Mouse (Mus musculus) ES-Bruce4 (cell line): Measurements from ENCODE around the gene Gsta1. TPM values are rescaled to one million over a fixed set of nuclear protein-coding genes. Genes with fewer than 3 reads are reported as not detected.

ENCODE experiments used
- H3K27ac ChIP-seq: 2 replicates; pipeline ENCODE4 v1.5.1; 2012; ENCODE audit warnings: low read length, inconsistent platforms; ENCODE audit not compliant: insufficient read depth
- H3K27me3 ChIP-seq: 2 replicates; pipeline ENCODE4 v1.6.1; 2012; ENCODE audit warnings: mild to moderate bottlenecking, low read length, inconsistent platforms; ENCODE audit not compliant: control insufficient read depth, poor library complexity, insufficient read depth, severe bottlenecking
- H3K36me3 ChIP-seq: 2 replicates; pipeline ENCODE4 v1.6.1; 2012; ENCODE audit warnings: inconsistent platforms, mild to moderate bottlenecking, low read length, moderate library complexity; ENCODE audit not compliant: control insufficient read depth, poor library complexity, insufficient read depth, severe bottlenecking
- H3K4me1 ChIP-seq: one replicate; pipeline ENCODE4 v1.8.1; 2011; ENCODE audit warnings: low read length; ENCODE audit not compliant: control insufficient read depth, insufficient read depth
- H3K4me3 ChIP-seq: 2 replicates; pipeline ENCODE4 v1.5.1; 2011; ENCODE audit warnings: low read depth, mild to moderate bottlenecking, low read length
- H3K9ac ChIP-seq: 2 replicates; pipeline ENCODE4 v1.6.1; 2012; ENCODE audit warnings: low read depth, mild to moderate bottlenecking, inconsistent platforms; ENCODE audit not compliant: poor library complexity, severe bottlenecking
- H3K9me3 ChIP-seq: replicated peaks from 2 replicates; pipeline ENCODE4 v1.6.1; 2012; ENCODE audit warnings: mild to moderate bottlenecking, low read length, inconsistent platforms; ENCODE audit not compliant: control insufficient read depth, poor library complexity, insufficient read depth, severe bottlenecking
- CTCF ChIP-seq: IDR thresholded peaks from one replicate; pipeline ENCODE4 v1.8.1; 2011; ENCODE audit warnings: low read depth, low read length
- EP300 ChIP-seq: IDR thresholded peaks from 2 replicates; pipeline ENCODE4 v1.6.1; 2011; ENCODE audit warnings: low read depth, low read length; ENCODE audit not compliant: insufficient read depth
- POLR2A ChIP-seq: IDR thresholded peaks from one replicate; pipeline ENCODE4 v1.8.1; 2011; ENCODE audit warnings: low read length; ENCODE audit not compliant: insufficient read depth
- polyA plus RNA-seq: library from polyadenylated mRNA; stranded (reverse); fragments of >200 nt; gene quantifications from 2 replicates; pipeline ENCODE4 v1.2.4, GENCODE M21; 2011; ENCODE audit warnings: low read depth; ENCODE audit not compliant: missing spikeins, insufficient read depth, insufficient read length

Gene Gsta1
- polyA plus RNA-seq, 1 experiment = not detected

DNA sequence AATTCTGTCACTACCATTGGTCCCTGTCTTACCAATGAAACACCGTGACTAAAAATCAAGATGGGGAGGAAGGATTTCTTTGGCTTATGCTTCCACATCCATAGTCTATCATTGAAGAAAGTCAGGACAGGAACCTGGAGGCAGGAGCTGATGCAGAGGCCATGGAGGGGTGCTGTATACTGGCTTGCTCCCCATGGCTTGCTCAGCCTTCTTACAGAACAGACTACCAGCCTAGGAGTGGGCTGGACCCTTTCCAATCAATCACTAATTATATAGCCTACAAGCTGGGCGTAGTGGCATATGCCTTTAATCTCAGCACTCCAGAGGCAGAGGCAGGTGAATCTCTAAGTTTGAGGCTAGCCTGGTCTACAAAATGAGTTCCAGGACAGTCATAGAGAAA is 19.6 kb upstream of the Gsta1 start:
- H3K36me3 ChIP-seq = peaks cover 40% of the 10 kb centered on the region
- no peaks in the 10 kb centered on the region for H3K9me3 ChIP-seq
- no peak overlapping the region for H3K4me3 ChIP-seq
- H3K4me1 ChIP-seq = no peaks in the 10 kb centered on the region
- H3K27ac ChIP-seq = no peak overlapping the region
- TF ChIP-seq EP300 (no peak), CTCF (no peak), POLR2A (no peak)
- no peaks in the 10 kb centered on the region for H3K27me3 ChIP-seq
- H3K9ac ChIP-seq = no peak overlapping the region

DNA sequence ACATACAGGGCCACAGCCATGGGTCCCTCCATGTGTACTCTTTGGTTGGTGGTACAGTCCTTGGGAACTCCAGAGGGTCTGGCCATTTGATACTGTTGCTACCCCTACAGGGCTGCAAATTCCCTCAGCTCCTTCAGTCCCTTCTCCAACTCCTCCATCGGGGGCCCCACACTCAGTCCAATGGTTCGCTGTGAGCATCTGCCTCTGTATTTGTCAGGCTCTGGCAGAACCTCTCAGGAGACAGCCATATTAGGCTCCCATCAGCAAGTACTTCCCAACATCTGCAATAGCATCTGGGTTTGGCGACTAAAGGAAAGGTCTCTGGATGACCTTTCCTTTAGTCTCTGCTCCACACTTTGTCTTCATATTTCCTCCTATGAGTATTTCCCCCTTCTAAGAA is 18.9 kb upstream of the Gsta1 start:
- TF ChIP-seq CTCF (no peak), POLR2A (no peak), EP300 (no peak)
- Histone ChIP-seq H3K9ac (no peak overlapping the region), H3K4me1 (no peaks in the 10 kb centered on the region), H3K9me3 (no peaks in the 10 kb centered on the region), H3K27ac (no peak overlapping the region), H3K4me3 (no peak overlapping the region), H3K36me3 (peaks cover 33% of the 10 kb centered on the region), H3K27me3 (no peaks in the 10 kb centered on the region)

DNA sequence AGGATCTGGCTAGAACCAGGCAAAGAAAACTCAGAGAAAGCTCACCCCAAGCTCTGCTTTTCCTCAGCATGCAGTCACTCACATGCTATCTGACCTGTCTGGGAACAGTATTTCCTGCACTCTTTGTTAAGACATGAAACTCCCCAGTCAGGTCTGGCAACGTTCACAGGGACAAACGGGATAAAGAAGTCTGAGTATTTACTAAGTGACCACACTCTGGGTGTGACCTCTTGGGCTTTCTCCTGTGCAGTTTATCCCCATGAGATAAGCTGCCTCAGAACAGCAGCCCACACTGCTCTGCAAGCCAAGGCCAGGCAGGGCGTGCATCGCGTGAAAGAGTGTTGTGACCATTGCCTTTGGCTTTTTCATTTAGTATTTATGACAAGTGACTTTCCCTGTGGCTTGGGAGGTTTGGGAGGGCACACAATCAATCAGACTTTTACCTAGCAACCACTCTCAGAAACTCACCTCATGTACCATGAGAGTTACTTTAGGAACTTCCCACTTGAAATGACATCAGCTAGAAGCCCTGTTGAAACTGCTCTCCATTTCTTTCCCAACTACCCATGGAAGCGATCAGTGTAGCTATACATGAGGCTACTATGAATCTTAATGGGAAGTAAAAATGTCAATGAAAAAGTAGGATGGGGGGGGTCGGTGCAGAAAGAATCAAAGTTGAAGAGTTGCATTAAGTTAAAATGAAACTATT is 18.0 kb upstream of the Gsta1 start:
- H3K4me1 ChIP-seq = no peaks in the 10 kb centered on the region
- H3K27ac ChIP-seq = no peak overlapping the region
- TF ChIP-seq CTCF (no peak), POLR2A (no peak), EP300 (no peak)
- H3K27me3 ChIP-seq = no peaks in the 10 kb centered on the region
- no peak overlapping the region for H3K9ac ChIP-seq
- no peaks in the 10 kb centered on the region for H3K9me3 ChIP-seq
- H3K4me3 ChIP-seq = no peak overlapping the region
- peaks cover 26% of the 10 kb centered on the region for H3K36me3 ChIP-seq

- no peaks in the 10 kb centered on the region for H3K9me3 ChIP-seq
- TF ChIP-seq POLR2A (no peak), EP300 (no peak), CTCF (no peak)
- H3K4me1 ChIP-seq = no peaks in the 10 kb centered on the region
- no peaks in the 10 kb centered on the region for H3K27me3 ChIP-seq
- no peak overlapping the region for H3K9ac ChIP-seq
- no peak overlapping the region for H3K27ac ChIP-seq
- no peaks in the 10 kb centered on the region for H3K36me3 ChIP-seq
- no peak overlapping the region for H3K4me3 ChIP-seq
Measured at GRCm38 (mm10) chr9:78217074-78217473, 13.4 kb upstream of the Gsta1 start.

DNA sequence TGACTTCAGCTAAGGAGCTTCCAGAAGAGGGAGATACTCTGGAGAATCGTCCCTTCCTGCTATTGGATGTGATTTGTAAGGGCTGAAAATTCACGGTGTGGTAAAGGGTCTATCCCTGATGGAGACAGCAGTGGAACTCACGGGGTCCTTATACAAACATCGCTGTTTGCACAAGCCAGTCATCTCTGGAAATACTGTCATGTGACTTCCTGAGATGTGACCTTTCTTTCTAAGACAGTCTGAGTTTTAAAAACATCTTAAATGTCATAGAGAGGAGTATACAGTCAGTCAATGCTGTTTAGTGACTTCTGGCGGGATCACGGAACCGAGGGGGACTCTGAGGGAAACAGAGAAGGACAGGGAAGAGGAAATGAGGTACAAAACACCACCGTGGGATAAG is 7.8 kb upstream of the Gsta1 start:
- Histone ChIP-seq H3K4me3 (no peak overlapping the region), H3K36me3 (no peaks in the 10 kb centered on the region), H3K4me1 (no peaks in the 10 kb centered on the region), H3K27ac (no peak overlapping the region), H3K9me3 (no peaks in the 10 kb centered on the region), H3K9ac (no peak overlapping the region), H3K27me3 (no peaks in the 10 kb centered on the region)
- TF ChIP-seq CTCF (no peak), EP300 (no peak), POLR2A (no peak)

DNA sequence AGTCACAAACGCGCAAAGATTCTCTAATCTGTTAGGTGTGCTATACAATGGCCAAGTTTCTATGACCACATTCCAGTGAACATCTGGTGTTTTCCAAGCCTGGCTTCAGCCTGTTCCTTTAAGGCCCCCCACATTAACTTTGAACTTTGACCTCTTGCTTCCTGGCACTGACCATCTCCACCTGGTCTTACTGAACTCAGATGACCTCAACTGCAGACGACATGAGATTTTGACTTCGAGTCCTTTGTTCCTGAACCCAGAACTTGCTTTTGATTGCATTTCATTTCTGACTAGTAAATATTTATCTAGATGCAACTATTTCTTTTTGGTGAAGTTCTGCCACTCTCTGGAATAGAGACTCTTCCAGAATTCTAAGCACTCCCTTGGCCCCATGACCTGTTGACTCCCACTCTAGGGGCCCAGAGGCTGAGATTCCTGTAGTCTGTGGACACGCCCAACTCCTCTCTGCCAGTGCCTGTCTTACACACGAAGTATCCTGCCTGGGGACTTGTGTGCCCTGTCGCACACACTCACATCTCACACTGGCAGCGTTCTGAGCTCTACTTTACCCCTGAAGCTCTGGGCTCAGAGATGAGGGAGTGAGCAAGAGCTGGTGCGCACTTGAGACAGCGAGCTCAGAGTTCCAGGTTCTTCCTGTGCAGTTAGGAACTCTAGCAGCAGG is 7.1 kb upstream of the Gsta1 start:
- H3K4me3 ChIP-seq = no peak overlapping the region
- TF ChIP-seq EP300 = no peak
- TF ChIP-seq CTCF = no peak
- no peak for TF ChIP-seq POLR2A
- no peaks in the 10 kb centered on the region for H3K27me3 ChIP-seq
- no peaks in the 10 kb centered on the region for H3K9me3 ChIP-seq
- no peak overlapping the region for H3K27ac ChIP-seq
- H3K36me3 ChIP-seq = no peaks in the 10 kb centered on the region
- no peak overlapping the region for H3K9ac ChIP-seq
- no peaks in the 10 kb centered on the region for H3K4me1 ChIP-seq
